Mouse (Mus musculus): ENCODE measurements at regions not wholly inside any gene's neighbourhood (a gene's known extent, or its start where the extent isn't known, plus 50 kb on each side); places are given as distances from the start of the nearest gene placed in this dataset.

DNA sequence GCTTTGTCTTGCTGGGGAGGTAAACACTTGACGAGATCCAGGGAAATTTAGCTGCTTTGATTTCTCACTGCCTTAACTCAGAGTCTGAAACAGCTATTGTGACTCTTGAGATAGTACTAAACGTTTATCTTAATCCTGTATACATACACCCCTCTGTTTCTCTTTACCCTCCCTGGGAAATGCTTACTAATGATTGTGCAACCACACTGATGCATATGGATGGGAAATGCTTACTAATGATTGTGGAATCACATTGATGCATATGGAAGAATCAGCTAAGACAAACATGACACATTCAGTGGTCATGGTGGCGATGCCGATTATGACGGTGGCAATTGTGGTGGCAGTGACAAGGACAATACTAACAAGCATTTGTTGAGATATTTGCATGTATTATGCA is 58.9 kb upstream of the Sesn3 start:
- Histone ChIP-seq H3K4me3 (no peak overlapping the region), H3K9ac (no peak overlapping the region), H3K27me3 (no peaks in the 10 kb centered on the region), H3K36me3 (no peaks in the 10 kb centered on the region), H3K27ac (replicated peaks) (no peak overlapping the region), H3K9me3 (no peaks in the 10 kb centered on the region), H3K4me1 (replicated peaks) (no peaks in the 10 kb centered on the region), H3K4me2 (no peak overlapping the region)
- no peak for ATAC-seq (ENCODE audit: low FRiP score, low read depth)
- 82% methylated on average over 5 of the region's 5 CpGs for WGBS

DNA sequence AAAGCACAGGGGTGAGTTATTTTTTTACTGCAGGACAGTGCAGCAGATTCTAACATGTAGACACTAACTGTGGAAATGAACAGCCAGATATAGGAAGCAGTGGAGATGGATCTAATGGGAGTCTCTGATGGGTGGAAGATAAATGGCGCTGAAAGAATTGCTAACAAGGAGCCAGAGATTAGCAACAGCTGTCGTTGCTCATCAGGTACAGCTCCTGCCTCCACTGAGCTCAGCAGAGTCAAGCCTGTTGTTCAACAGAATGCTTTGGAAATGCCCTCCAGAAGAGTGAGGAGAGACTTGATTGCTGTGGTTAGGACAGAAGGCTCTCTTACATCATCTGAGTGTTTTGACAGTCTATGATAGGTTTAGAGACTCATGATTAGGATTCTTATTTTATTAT is 51.9 kb upstream of the Sesn3 start:
- Histone ChIP-seq H3K9me3 (no peaks in the 10 kb centered on the region), H3K4me3 (no peak overlapping the region), H3K27me3 (no peaks in the 10 kb centered on the region), H3K36me3 (no peaks in the 10 kb centered on the region), H3K27ac (replicated peaks) (no peak overlapping the region), H3K4me2 (no peak overlapping the region), H3K4me1 (replicated peaks) (no peaks in the 10 kb centered on the region), H3K9ac (no peak overlapping the region)
- 74% methylated on average over 2 of the region's 2 CpGs for WGBS
- no peak for ATAC-seq (ENCODE audit: low FRiP score, low read depth)
